Mouse (Mus musculus): ENCODE data around the gene Cks1b. TPM values are rescaled to one million over a fixed set of nuclear protein-coding genes. Genes with fewer than 3 reads are reported as not detected.

Gene Cks1b
- polyA plus RNA-seq, 1 experiment: not detected

DNA sequence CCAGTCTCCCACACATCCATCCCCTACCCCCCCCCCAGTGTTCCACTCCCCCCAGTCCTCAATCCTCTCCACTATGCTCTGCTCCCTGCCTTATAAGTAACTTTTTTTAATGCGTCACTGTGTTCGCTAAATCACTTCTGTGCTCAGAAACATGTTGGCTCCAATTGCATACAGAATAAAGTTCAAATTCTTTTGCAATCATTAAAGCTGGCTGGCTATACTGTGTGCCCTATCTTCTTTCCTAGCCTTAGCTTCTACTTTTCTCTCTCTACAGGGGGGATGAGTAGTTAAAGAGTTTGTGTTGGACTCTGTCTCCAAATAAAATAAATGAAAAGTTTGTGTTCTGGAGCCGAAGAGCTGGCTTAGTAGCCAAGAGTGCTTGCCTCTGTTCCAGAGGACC is 8.5 kb downstream of the Cks1b start:
- no peak overlapping the region for H3K4me3 ChIP-seq (ENCODE audit: insufficient read depth, low read depth, low read length)
- no peak for TF ChIP-seq CTCF (IDR thresholded peaks at IDR 0.05; ENCODE audit: insufficient read depth, low read depth, low read length)
- TF ChIP-seq POLR2A (IDR thresholded peaks at IDR 0.05; ENCODE audit: insufficient read depth, low read depth, low read length): no peak
- WGBS: 95% methylated on average over 3 of the region's 3 CpGs
- H3K27ac ChIP-seq (ENCODE audit: insufficient read depth, low read depth, low read length): no peak overlapping the region
- H3K4me1 ChIP-seq (ENCODE audit: control insufficient read depth, insufficient read depth, low read length): peaks cover 15% of the 10 kb centered on the region

DNA sequence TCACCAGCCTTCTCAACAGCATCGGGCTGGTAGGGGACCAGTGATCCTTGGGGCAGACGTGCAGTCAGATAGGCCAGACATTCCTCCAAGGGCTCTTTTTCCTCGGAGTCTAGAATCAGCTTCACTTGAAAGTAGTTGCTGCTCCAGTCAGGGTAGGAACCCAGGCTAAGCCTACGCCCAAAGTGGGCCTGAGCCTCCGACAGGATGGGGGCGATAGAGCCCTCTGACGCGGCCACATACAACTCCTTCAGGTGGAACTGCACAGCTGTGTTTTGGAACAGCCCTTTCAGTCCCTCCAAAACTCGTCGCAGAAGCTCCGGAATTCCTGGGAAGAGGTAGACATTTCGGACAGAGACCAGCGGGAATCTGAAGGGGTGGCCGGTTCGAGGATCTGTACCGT is 9.7 kb downstream of the Cks1b start:
- TF ChIP-seq POLR2A (IDR thresholded peaks at IDR 0.05; ENCODE audit: insufficient read depth, low read depth, low read length) (no peak), CTCF (IDR thresholded peaks at IDR 0.05; ENCODE audit: insufficient read depth, low read depth, low read length) (no peak)

DNA sequence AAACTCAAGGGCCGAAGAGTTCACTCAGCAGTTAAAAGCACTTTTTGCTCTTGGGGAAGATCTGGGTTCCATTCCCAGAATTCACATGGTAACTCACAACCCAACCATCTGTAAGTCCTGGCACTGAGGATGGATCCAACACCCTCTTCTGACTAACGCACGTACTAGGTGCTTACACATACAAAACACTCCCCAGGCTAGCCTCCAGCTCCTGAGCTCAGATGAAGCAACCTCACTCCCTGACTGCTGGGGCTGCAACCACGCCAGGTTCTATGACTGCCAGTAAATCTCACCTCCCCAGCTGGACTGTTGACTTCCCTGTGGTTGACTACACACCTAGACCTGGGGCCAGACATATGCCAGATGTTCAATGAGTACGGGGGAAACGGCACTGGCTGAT is 11.3 kb downstream of the Cks1b start:
- 88% methylated on average over 6 of the region's 6 CpGs for WGBS
- Histone ChIP-seq H3K27ac (ENCODE audit: insufficient read depth, low read depth, low read length) (no peak overlapping the region), H3K4me1 (ENCODE audit: control insufficient read depth, insufficient read depth, low read length) (peaks cover 15% of the 10 kb centered on the region), H3K4me3 (ENCODE audit: insufficient read depth, low read depth, low read length) (no peak overlapping the region)
- no peak for TF ChIP-seq POLR2A (IDR thresholded peaks at IDR 0.05; ENCODE audit: insufficient read depth, low read depth, low read length)
- TF ChIP-seq CTCF (IDR thresholded peaks at IDR 0.05; ENCODE audit: insufficient read depth, low read depth, low read length): no peak

More for the DNA sequence above, 9.7 kb downstream of the Cks1b start:
- Histone ChIP-seq H3K4me3 (ENCODE audit: insufficient read depth, low read depth, low read length) (no peak overlapping the region), H3K4me1 (ENCODE audit: control insufficient read depth, insufficient read depth, low read length) (peaks cover 15% of the 10 kb centered on the region), H3K27ac (ENCODE audit: insufficient read depth, low read depth, low read length) (no peak overlapping the region)
- WGBS: 68% methylated on average over 16 of the region's 16 CpGs

DNA sequence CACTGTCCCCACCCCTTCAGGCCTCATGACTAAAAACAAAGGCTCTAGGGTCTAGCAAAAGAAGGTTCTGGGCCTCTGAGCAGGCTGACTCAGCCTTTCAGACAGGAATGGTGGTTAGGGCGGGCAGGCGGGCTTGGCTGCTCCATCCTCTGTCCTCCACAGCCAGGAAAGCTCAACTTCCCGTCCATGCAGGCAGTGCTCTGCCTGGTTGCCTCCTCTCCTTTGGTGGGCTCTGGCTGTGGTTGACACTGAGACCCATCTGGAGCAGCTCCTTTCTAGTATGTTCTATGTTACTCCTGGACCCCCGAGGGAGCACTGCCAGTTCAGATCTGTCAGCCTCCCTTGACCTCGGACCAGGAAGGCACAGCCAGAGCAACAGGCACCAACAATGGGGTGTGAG is 15.5 kb downstream of the Cks1b start, which contains the start of gene Lenep:
Gene Lenep, minus strand, starts transcription at position 101 of the 400 bp plus-strand sequence.
- TF ChIP-seq CTCF (IDR thresholded peaks at IDR 0.05; ENCODE audit: insufficient read depth, low read depth, low read length) (no peak), POLR2A (IDR thresholded peaks at IDR 0.05; ENCODE audit: insufficient read depth, low read depth, low read length) (no peak)
- WGBS: 73% methylated on average over 5 of the region's 5 CpGs
- no peak within 1 kb of the TSS for H3K4me3 ChIP-seq (ENCODE audit: insufficient read depth, low read depth, low read length)
- H3K27ac ChIP-seq (ENCODE audit: insufficient read depth, low read depth, low read length): no peak within 1 kb of the TSS
- 0 out of 2 replicates have a peak, but pooled peaks cover 3% of the 10 kb centered on the region for H3K4me1 ChIP-seq (ENCODE audit: control insufficient read depth, insufficient read depth, low read length)

DNA sequence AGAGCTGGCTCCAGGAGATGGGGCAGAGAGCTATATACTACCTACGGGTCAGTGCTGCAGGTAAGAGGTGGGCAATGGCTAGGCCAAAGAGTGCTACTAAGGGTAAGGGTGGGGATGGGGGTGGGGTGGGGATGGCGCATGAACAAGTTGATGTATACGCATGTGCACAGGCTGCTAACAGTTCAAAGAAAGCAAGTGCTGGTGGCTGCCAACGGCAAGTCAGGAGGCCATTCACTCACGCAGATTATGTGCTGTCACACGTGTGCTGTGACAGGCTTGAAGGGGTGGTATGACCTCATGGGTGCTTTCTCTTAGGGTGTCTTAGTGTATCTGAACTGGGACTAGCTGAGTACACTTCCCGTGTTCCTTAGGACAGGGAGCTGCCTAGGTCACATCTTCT is 16.9 kb downstream of the Cks1b start:
- WGBS: 91% methylated on average over 7 of the region's 7 CpGs
- Histone ChIP-seq H3K4me3 (ENCODE audit: insufficient read depth, low read depth, low read length) (no peak overlapping the region), H3K4me1 (ENCODE audit: control insufficient read depth, insufficient read depth, low read length) (no peaks in the 10 kb centered on the region), H3K27ac (ENCODE audit: insufficient read depth, low read depth, low read length) (no peak overlapping the region)
- TF ChIP-seq CTCF (IDR thresholded peaks at IDR 0.05; ENCODE audit: insufficient read depth, low read depth, low read length) (no peak), POLR2A (IDR thresholded peaks at IDR 0.05; ENCODE audit: insufficient read depth, low read depth, low read length) (no peak)

DNA sequence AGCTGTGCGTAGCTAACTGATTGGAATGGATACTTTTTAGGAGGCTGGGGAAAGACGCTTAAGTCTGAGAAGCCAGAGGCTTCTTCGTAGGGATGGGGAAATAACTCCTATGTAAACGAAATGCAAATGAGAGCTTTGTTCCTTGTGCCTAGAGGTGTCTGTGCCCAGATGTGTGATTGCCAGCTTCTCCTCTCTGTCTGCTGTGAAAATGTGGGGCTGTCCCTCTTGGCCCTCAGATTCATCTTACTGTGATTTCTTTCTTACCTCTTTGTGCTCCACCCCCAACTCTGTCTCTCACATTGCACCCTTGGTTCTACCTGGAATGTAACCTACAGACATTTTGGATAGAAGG is 21.6 kb downstream of the Cks1b start:
- Histone ChIP-seq H3K4me1 (ENCODE audit: control insufficient read depth, insufficient read depth, low read length) (peaks cover 32% of the 10 kb centered on the region), H3K4me3 (ENCODE audit: insufficient read depth, low read depth, low read length) (no peak overlapping the region), H3K27ac (ENCODE audit: insufficient read depth, low read depth, low read length) (no peak overlapping the region)
- 4% methylated on average over 4 of the region's 4 CpGs for WGBS
- no peak for TF ChIP-seq POLR2A (IDR thresholded peaks at IDR 0.05; ENCODE audit: insufficient read depth, low read depth, low read length)
- no peak for TF ChIP-seq CTCF (IDR thresholded peaks at IDR 0.05; ENCODE audit: insufficient read depth, low read depth, low read length)

DNA sequence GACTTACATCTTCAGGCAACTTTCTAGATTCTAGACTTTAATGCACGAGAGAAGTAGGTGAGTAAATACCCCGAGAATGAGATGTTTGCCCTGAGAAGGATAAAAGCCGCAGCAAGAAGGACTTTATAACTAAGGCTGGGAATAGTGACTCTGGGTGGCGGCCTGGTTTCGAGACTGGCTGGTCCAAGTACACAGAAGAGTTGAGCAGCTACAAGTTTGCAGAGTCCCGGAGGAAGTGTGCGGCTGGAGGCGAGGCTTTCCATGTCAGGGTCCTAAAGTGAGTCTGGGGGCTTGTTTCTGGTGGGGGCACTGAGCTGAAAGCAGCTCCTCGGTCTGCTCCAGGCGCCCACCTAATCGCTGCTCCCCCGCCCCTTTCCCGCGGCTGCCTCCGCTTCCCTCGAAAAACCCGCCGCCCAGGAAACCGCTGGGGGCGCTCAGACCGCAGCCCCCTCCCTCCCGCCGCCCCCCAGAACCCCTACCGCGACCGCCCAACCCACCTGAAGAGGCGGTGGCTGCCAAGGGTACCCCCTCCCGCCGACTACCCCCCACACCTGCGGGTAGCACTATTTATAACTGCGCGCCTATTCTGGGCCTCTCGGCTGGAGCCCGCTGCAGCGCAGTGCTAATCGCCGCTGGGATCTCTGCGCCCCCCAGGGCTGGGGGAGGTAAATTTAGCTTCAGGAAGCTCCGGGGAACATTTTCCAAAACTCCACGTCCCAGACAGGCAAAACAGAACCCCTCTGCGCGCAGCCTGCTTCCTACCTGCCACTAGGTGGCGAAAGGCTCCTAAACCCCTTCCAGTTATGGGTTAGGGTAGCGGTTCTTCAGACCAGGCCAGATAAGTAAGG is 22.2 kb downstream of the Cks1b start:
- Histone ChIP-seq H3K4me1 (ENCODE audit: control insufficient read depth, insufficient read depth, low read length) (peaks cover 37% of the 10 kb centered on the region), H3K27ac (ENCODE audit: insufficient read depth, low read depth, low read length) (no peak overlapping the region), H3K4me3 (ENCODE audit: insufficient read depth, low read depth, low read length) (peak overlapping the region; percentile 28)
- TF ChIP-seq CTCF (IDR thresholded peaks at IDR 0.05; ENCODE audit: insufficient read depth, low read depth, low read length) (peak; percentile 84), POLR2A (IDR thresholded peaks at IDR 0.05; ENCODE audit: insufficient read depth, low read depth, low read length) (no peak)
- under 1% methylated on average over 40 of the region's 44 CpGs for WGBS

DNA sequence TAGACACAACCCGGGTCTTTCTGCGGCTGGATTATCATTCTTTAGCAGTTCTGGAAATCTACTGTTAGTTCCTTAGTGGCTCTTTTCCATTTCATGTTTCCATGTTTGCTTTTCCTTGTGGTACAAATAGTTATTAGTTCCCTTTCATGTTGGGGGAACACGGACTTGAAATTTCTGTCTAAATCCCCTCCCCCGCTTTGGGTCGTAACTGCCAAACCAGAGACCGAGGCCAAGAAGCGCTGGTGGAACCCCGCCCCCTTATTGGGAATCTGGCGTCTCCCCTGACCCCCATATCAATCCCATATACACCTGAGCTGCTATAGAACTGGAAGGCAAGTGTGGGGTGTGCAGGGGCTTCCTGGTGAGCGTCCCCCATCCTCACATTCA is 22.8 kb downstream of the Cks1b start:
- TF ChIP-seq CTCF (IDR thresholded peaks at IDR 0.05; ENCODE audit: insufficient read depth, low read depth, low read length): no peak
- no peak for TF ChIP-seq POLR2A (IDR thresholded peaks at IDR 0.05; ENCODE audit: insufficient read depth, low read depth, low read length)
- 9% methylated on average over 10 of the region's 10 CpGs for WGBS
- Histone ChIP-seq H3K27ac (ENCODE audit: insufficient read depth, low read depth, low read length) (no peak overlapping the region), H3K4me3 (ENCODE audit: insufficient read depth, low read depth, low read length) (peak overlapping the region; percentile 54; the same call in 1 of the 2 replicates), H3K4me1 (ENCODE audit: control insufficient read depth, insufficient read depth, low read length) (peaks cover 42% of the 10 kb centered on the region)

DNA sequence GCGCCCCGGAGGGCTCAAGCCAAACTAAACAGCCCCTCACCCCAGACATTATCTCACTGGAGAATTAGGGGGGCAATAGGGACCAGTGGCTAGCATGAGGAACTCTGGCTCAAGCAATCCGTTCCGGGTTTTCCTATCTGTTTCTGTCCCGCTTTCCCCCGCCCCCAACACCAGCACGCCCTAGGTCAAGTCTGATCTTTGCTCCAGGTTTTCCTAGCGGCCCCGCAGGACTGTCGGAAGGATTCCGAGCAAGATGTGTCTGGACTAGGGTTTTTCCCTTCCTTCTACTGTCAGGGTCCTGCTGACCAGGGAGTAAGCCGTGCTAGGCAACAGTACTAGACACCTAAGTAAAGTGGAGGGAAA is 23.3 kb downstream of the Cks1b start:
- Histone ChIP-seq H3K4me1 (ENCODE audit: control insufficient read depth, insufficient read depth, low read length) (peaks cover 45% of the 10 kb centered on the region), H3K4me3 (ENCODE audit: insufficient read depth, low read depth, low read length) (peak overlapping the region; percentile 54; the same call in 1 of the 2 replicates), H3K27ac (ENCODE audit: insufficient read depth, low read depth, low read length) (no peak overlapping the region)
- no peak for TF ChIP-seq CTCF (IDR thresholded peaks at IDR 0.05; ENCODE audit: insufficient read depth, low read depth, low read length)
- no peak for TF ChIP-seq POLR2A (IDR thresholded peaks at IDR 0.05; ENCODE audit: insufficient read depth, low read depth, low read length)
- WGBS: under 1% methylated on average over 12 of the region's 12 CpGs
